Mouse (Mus musculus) naive thymus-derived CD4-positive, alpha-beta T cell, adult 2 months (primary cell): Measurements from ENCODE around the gene Gpr15.

Source experiments
- DNase-seq: peaks from one replicate; pipeline ENCODE4 v3.0.0-alpha.2; 2011; ENCODE audit warnings: low read depth

Gene Gpr15

DNA sequence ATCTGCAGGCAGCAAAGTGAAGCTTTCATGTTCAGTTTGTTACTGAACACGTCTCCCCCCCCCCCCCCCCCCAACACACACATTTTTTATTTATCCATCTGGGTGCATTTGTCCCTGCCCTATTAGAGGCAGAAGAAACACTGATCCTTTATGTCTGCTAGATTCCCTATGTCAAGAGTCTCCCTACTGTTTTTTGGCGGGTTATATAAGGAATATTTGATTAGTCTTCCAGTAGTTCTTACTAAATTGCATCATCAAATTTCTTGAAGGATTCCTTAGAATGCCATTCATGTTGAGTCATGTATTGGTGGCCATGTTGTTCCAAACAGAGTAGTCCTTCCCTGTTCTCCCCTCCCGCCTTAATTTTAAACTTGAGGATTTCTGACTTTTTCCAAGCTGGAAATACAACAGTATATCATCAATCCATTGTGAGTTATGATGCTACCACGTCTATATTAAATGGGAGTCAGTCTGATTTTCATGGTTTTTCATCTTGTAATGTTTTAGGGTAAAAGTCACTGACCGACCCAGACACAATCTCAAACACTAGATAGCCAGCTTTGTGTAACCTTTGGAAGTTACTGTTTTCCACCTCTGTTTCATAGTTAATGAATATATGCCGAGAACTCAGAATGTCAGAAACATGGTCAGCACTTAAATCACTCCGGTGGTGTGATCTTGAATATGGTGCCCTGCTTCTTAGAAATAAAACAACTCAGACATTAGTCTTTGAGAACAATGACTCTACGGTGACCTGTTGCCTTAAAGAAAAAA is 47.5 kb downstream of the Gpr15 start:
- DNase-seq: no peak

DNA sequence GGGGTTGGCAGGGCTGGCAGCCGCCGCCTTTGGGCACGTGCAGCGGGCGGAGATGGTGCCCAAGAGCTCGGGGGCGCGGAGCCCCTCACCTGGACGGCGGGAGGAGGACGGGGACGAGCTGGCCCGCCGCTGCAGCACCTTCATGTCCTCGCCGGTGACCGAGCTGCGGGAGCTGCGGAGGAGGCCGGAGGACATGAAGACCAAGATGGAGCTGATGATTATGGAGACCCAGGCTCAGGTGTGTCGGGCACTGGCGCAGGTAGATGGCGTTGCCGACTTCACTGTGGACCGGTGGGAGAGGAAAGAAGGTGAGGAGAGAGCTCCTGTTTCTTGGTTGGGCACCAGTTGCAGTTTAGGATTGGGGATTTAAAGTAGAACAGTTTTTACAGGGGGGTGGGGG is 48.2 kb downstream of the Gpr15 start:
- DNase-seq: no peak

DNA sequence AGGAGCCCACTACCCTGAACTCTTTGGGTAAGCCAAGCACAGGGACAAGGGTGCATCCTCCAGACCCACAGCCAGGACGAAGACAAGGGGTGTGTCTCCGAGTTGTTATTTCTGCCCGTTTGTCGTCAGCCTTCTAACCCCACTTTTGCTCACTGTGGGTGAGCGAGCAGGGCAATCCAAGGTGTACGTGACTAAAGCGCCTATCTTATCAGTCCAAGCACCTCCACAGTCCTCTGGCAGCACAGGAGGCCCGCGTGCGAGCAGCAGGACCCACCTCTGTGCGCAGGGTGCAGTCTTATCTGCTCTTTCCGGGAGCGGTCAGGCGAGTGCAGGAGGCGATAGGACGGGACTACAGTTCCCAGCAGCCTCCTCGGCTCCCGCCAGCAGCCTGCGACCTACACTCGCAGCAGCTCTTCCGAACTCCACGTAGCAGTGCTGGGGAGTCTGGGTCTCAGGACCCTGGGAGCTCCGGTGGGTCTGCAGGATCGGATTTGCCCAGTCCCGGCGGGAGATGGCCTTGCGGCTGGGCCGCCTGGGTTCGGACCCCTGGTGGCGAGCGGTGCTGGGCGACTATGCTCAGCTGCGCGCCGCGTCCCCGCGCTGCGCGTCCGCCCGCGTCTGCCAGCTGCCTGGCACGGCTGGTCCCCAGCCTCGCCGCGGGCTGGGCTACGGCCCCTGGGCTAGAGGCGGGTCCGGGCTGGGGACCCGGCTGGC is 48.8 kb downstream of the Gpr15 start, which contains the start of gene Cpox:
Gene Cpox (plus strand): TSS at position 376 of the 714 bp plus-strand sequence.
- peak; percentile 79 for DNase-seq

DNA sequence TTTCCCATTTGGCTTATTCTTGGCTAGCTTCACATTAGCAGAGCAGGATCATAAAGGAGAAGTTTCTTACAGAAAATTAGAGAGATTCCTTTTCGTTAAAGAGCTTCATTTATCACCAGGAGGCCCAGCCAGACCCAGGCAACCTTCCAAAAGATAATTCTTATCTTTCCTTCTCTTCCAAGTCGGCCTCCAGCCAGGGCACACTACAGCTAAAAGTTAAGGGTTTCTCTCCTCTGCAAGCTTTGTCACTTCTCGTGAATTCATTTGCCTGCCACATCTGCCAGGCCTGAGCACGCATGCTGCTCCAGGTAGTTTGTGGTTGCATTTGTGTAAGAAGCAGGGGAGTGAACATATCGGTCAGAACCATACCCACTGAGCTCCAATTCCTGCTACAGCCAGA is 49.6 kb downstream of the Gpr15 start:
- no peak for DNase-seq

DNA sequence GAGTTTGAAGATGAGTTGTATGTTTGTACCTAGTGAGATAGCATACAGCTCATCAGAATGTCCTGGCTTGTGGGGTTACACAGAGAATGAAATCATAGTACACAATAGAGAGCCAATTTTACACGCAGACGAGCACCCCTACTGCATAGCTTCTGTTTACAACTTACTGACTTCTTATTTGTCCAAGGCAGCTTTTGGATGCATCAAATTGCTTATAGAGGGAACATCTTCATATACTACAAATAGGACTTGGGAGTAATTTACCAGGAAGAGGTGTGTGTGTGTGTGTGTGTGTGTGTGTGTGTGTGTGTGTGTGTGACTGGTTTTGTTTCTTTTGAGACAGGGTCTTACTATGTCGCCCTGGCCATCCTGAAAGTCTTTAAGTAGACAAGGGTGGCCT is 50.3 kb downstream of the Gpr15 start:
- no peak for DNase-seq
